Mouse (Mus musculus): ENCODE measurements around the gene Meis1. TPM values are rescaled to one million over a fixed set of nuclear protein-coding genes. Genes with fewer than 3 reads are reported as not detected.
A peak's percentile ranks its signal among the peaks of the same experiment; 100 is the strongest.

Gene Meis1
- total RNA-seq, 2 experiments from 2014 or later = 15.4 to 24.4 TPM

GRCm38 (mm10) chr11:19015381-19015730 lies 3.4 kb downstream of the Meis1 start:
- no peak for ATAC-seq (replicated peaks; ENCODE audit: poor library complexity, severe bottlenecking)

- peak; percentile 7; the same call in 1 of the 2 replicates for ATAC-seq (replicated peaks; ENCODE audit: poor library complexity, severe bottlenecking)
Observed at GRCm38 (mm10) chr11:19014441-19015161, 4.2 kb downstream of the Meis1 start.

GRCm38 (mm10) chr11:19014113-19014440 lies 4.7 kb downstream of the Meis1 start:
- no peak for ATAC-seq (replicated peaks; ENCODE audit: poor library complexity, severe bottlenecking)

GRCm38 (mm10) chr11:19013141-19014112 lies 5.4 kb downstream of the Meis1 start:
- no peak for ATAC-seq (replicated peaks; ENCODE audit: poor library complexity, severe bottlenecking)

GRCm38 (mm10) chr11:19012463-19013115 lies 6.2 kb downstream of the Meis1 start:
- no peak for ATAC-seq (replicated peaks; ENCODE audit: poor library complexity, severe bottlenecking)

- ATAC-seq (replicated peaks; ENCODE audit: poor library complexity, severe bottlenecking) = no peak
Observed at GRCm38 (mm10) chr11:19012001-19012400, 6.8 kb downstream of the Meis1 start.

GRCm38 (mm10) chr11:19011108-19011805 lies 7.5 kb downstream of the Meis1 start:
- ATAC-seq (replicated peaks; ENCODE audit: poor library complexity, severe bottlenecking) = no peak

- ATAC-seq (replicated peaks; ENCODE audit: poor library complexity, severe bottlenecking) = no peak
Observed at GRCm38 (mm10) chr11:19010396-19010811, 8.4 kb downstream of the Meis1 start.

- ATAC-seq (replicated peaks; ENCODE audit: poor library complexity, severe bottlenecking) = no peak
Observed at GRCm38 (mm10) chr11:19009536-19010395, 9.0 kb downstream of the Meis1 start.

- ATAC-seq (replicated peaks; ENCODE audit: poor library complexity, severe bottlenecking) = no peak
Observed at GRCm38 (mm10) chr11:19008610-19009384, 10.0 kb downstream of the Meis1 start.

- ATAC-seq (replicated peaks; ENCODE audit: poor library complexity, severe bottlenecking) = peak; percentile 78
Observed at GRCm38 (mm10) chr11:19007541-19008424, 11.0 kb downstream of the Meis1 start.

- no peak for ATAC-seq (replicated peaks; ENCODE audit: poor library complexity, severe bottlenecking)
Observed at GRCm38 (mm10) chr11:19007068-19007467, 11.7 kb downstream of the Meis1 start.

GRCm38 (mm10) chr11:19005913-19006693 lies 12.7 kb downstream of the Meis1 start:
- no peak for ATAC-seq (replicated peaks; ENCODE audit: poor library complexity, severe bottlenecking)

GRCm38 (mm10) chr11:19005007-19005912 lies 13.5 kb downstream of the Meis1 start:
- ATAC-seq (replicated peaks; ENCODE audit: poor library complexity, severe bottlenecking) = no peak

- no peak for ATAC-seq (replicated peaks; ENCODE audit: poor library complexity, severe bottlenecking)
Observed at GRCm38 (mm10) chr11:19003066-19003465, 15.7 kb downstream of the Meis1 start.

GRCm38 (mm10) chr11:18996767-18997166 lies 22.0 kb downstream of the Meis1 start:
- peak; percentile 66 for ATAC-seq (replicated peaks; ENCODE audit: poor library complexity, severe bottlenecking)

Data from granulocyte monocyte progenitor cell, adult 5-6 weeks (primary cell).